Mouse (Mus musculus): Measurements from ENCODE around the gene Neu4. TPM values are rescaled to one million over a fixed set of nuclear protein-coding genes. Genes with fewer than 3 reads are reported as not detected.
"Not testable (repeated sequence)": the region's sequence is repeated elsewhere in the genome, so short reads cannot be mapped to it uniquely, and the experiment has no call there.

Neu4 gene
- polyA plus RNA-seq, 1 experiment from 2014 or later, result not detected

DNA sequence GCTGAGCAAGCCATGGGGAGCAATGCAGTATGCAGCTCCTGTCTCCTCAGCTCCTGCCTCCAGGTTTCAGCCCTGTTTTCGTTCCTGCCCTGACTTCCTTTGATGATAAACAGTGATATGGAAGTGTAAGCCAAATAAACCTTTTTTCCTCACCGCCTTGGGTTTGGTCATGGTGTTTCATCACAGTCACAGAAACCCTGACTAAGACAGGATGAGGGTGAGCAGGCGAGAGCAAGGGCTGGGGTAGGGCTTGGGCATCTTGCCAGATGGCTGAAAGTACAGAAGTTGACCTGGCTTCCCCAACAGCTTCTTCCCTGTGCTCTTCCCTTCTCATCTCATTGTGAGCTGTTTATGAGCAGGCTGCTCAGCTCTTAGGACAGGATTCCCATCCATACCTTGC is 35.7 kb downstream of the Neu4 start:
- no peaks in the 10 kb centered on the region for H3K27me3 ChIP-seq
- no peaks in the 10 kb centered on the region for H3K36me3 ChIP-seq
- H3K4me1 ChIP-seq, result no peaks in the 10 kb centered on the region
- ATAC-seq (replicated peaks; ENCODE audit: low FRiP score), result no peak
- no peak overlapping the region for H3K27ac ChIP-seq
- 60% methylated on average over 3 of the region's 3 CpGs for WGBS
- H3K4me2 ChIP-seq, result no peak overlapping the region
- no peak overlapping the region for H3K4me3 ChIP-seq (replicated peaks)
- H3K9me3 ChIP-seq (replicated peaks), result no peaks in the 10 kb centered on the region
- H3K9ac ChIP-seq, result no peak overlapping the region

DNA sequence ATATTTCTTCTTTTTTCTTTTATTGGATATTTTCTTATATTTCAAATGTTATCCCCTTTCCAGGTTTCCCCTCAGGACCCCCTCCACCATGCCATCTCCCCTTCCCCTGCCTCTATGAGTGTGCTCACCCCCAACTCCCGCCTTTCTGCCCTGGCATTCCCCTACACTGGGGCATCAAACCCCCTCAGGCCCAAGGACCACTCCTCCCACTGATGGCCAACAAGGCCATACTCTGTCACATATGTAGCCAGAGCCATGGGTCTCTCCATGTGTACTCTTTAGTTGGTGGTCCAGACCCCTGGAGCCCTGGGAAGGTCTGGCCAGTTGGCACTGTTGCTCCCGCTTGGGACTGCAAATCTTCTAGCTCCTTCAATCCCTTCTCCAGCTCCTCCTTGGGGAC is 37.1 kb downstream of the Neu4 start:
- ATAC-seq (replicated peaks; ENCODE audit: low FRiP score), result no peak
- 95% methylated on average over 2 of the region's 2 CpGs for whole genome bisulfite sequencing
- H3K27me3 ChIP-seq, result no peaks in the 10 kb centered on the region
- H3K36me3 ChIP-seq, result no peaks in the 10 kb centered on the region
- H3K9ac ChIP-seq, result no peak overlapping the region
- no peak overlapping the region for H3K4me2 ChIP-seq
- H3K27ac ChIP-seq, result no peak overlapping the region
- no peaks in the 10 kb centered on the region for H3K4me1 ChIP-seq
- no peaks in the 10 kb centered on the region for H3K9me3 ChIP-seq (replicated peaks)
- H3K4me3 ChIP-seq (replicated peaks), result no peak overlapping the region

DNA sequence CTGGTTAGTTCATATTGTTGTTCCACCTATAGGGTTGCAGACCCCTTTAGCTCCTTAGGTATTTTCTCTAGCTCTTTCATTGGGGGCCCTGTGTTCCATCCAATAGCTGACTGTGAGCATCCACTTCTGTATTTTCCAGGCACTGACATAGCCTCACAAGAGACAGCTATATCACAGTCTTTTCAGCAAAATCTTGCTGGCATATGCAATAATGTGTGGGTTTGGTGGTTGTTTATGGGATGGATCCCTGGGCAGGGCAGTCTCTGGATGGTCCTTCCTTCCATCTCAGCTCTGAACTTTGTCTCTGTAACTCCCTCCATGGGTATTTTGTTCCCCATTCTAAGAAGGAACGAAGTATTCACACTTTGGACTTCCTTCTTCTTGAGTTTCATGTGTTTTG is 38.0 kb downstream of the Neu4 start:
- not testable (repeated sequence) for H3K27ac ChIP-seq; H3K4me3 ChIP-seq (replicated peaks); H3K9me3 ChIP-seq (replicated peaks); H3K4me2 ChIP-seq; H3K36me3 ChIP-seq; H3K4me1 ChIP-seq; H3K27me3 ChIP-seq; H3K9ac ChIP-seq; ATAC-seq (replicated peaks; ENCODE audit: low FRiP score)
- WGBS, result 81% methylated on average over 1 of the region's 1 CpGs

DNA sequence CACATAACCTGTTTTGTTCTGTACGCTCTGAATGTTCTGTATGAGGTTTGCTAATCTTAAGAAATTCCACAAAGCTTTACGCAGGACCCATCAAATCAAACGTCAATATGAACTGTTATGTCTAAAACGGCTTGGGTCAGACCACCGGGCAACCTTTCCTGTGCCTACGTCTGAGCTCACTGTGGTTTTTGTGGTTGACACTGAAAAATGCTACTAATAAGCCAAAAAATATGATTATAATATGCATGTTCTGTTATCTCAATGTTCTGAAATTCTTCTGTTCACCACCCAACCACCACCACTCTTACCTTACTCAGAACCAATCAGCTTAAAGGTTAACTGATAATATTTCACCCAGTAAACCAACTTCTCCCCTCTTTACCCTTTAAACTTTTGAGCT is 54.5 kb downstream of the Neu4 start:
- Histone ChIP-seq H3K4me1 (no peaks in the 10 kb centered on the region), H3K4me3 (replicated peaks) (no peak overlapping the region), H3K27ac (no peak overlapping the region), H3K9me3 (replicated peaks) (no peaks in the 10 kb centered on the region), H3K27me3 (0 out of 2 replicates have a peak, but pooled peaks cover under 1% of the 10 kb centered on the region), H3K36me3 (no peaks in the 10 kb centered on the region), H3K9ac (no peak overlapping the region), H3K4me2 (no peak overlapping the region)
- WGBS, result 87% methylated on average over 6 of the region's 6 CpGs
- ATAC-seq (replicated peaks; ENCODE audit: low FRiP score), result no peak

DNA sequence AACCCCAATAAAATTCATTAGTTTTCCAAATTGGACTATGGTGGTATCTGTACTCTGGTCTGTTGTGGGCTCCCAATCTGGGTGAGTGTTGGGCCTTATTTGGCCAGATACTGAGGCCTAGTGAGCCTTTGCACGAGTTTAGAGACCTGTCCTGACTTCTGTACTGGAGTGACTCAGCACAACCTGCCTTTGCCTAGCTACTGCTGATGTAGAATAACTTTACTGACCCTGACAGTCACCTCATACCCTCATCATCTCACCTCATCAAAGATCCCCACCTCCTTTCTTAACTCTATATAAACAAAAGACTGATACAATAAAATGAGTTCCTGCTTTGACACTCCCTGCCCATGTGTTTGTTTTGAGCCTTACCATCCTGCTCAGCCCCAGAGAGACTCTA is 56.5 kb downstream of the Neu4 start:
- ATAC-seq (replicated peaks; ENCODE audit: low FRiP score), result no peak
- Histone ChIP-seq H3K4me3 (replicated peaks) (no peak overlapping the region), H3K27ac (no peak overlapping the region), H3K4me2 (no peak overlapping the region), H3K9ac (no peak overlapping the region), H3K9me3 (replicated peaks) (no peaks in the 10 kb centered on the region), H3K27me3 (peaks cover 13% of the 10 kb centered on the region; the same call in 1 of the 2 replicates), H3K36me3 (no peaks in the 10 kb centered on the region), H3K4me1 (no peaks in the 10 kb centered on the region)
- WGBS, result 43% methylated on average over 1 of the region's 1 CpGs

Other genes with a start within 250 kb of the Neu4 start
- gene Dtymk, start 218.5 kb upstream of the Neu4 start, polyA plus RNA-seq (2015; fragmentation: Nextera tagmentation; extraction: Ambion mirVana), result 251 and 258 TPM in 2 replicates
- 19.0 and 19.3 TPM in 2 replicates for gene Ing5, start 216.5 kb upstream of the Neu4 start, polyA plus RNA-seq (2015; fragmentation: Nextera tagmentation; extraction: Ambion mirVana)
- gene D2hgdh, start 195.5 kb upstream of the Neu4 start, polyA plus RNA-seq (2015; fragmentation: Nextera tagmentation; extraction: Ambion mirVana), result 14.1 and 16.5 TPM in 2 replicates
- 0.34 TPM in 1 of 2 replicates, not detected in the other for gene Gal3st2, start 159.1 kb upstream of the Neu4 start, polyA plus RNA-seq (2015; fragmentation: Nextera tagmentation; extraction: Ambion mirVana)
- not detected in 2 replicates for gene Gal3st2b, start 102.1 kb upstream of the Neu4 start, polyA plus RNA-seq (2015; fragmentation: Nextera tagmentation; extraction: Ambion mirVana)
- gene Gal3st2c, start 29.9 kb upstream of the Neu4 start, polyA plus RNA-seq (2015; fragmentation: Nextera tagmentation; extraction: Ambion mirVana), result not detected in 2 replicates
- not detected in 2 replicates for gene Pdcd1, start 32.1 kb downstream of the Neu4 start, polyA plus RNA-seq (2015; fragmentation: Nextera tagmentation; extraction: Ambion mirVana)

Data from kidney, embryonic 15.5 days (tissue).